Mouse (Mus musculus) right cerebral cortex, adult 2 months (tissue): ENCODE measurements around the gene Fth1.
"Not testable (repeated sequence)": the region's sequence is repeated elsewhere in the genome, so short reads cannot be mapped to it uniquely, and the experiment has no call there.

Experiments used
- DNase-seq, 2 experiments: peaks; one replicate each; pipeline ENCODE4 v3.0.0; 2021 to 2022; ENCODE audit warnings: low spot score in 2 of 2

The Fth1 gene

DNA sequence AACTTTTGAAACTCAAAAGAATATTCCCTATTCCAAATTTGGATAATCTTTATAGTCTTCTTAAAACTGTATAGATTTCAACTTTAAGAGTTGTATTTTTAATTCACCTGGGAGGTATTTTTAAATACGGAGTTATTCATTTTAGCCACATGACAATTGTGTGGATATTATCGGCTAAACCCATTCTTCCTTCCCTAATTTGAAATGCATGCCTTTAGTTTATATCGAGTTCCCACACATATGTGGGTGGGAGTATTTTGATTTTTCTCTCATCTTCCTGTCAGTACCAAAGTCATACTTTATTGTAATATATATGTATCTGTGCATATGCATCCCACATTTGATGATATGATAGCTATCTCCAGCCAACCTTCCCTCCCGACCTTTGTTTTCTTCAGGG, at the start of gene Fth1:
Fth1 (plus strand) TSS at position 341 of the 400 bp plus-strand sequence.
- DNase-seq = no peak

DNA sequence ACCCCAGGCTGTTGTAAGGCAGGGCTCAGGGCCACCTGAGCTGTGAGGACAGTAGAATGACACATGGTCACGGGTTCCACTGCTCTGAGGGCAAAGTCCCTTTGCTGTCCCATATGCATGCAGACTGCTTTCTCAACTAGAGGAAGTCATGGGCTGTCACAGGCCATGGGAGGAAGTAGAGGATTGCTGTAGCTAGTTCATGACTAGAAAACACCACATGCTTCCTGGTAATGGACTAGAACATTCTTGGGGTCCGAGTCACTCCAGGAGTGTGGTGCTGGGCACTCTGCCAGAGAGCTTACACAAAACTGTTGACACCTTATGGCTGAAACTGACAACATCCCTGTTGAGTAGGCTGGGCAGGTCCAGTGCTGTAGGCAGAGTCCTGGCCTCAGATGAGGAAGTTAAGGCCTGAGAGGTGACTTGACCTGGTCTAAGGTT, 49.2 kb upstream of the Fth1 start:
- not testable (repeated sequence) for DNase-seq

DNA sequence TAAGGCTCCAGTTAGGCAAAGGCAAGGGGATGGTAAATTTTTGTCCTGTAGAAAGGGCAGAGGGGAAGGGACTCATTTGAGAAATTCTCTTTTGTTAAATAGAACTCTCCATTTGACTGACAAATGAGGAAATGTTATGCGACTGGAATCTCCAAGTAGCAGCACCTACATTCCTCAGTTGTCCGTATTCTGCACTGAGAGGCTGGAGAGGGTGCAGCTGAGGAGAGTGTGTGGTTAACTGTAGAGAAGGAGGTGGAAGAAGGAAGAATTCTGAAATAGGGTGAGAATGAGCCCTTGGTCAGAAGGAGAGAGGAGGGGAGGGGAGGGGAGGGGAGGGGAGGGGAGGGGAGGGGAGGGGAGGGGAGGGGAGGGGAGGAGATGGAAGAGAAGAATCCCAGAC, 46.5 kb upstream of the Fth1 start:
- DNase-seq = no peak

DNA sequence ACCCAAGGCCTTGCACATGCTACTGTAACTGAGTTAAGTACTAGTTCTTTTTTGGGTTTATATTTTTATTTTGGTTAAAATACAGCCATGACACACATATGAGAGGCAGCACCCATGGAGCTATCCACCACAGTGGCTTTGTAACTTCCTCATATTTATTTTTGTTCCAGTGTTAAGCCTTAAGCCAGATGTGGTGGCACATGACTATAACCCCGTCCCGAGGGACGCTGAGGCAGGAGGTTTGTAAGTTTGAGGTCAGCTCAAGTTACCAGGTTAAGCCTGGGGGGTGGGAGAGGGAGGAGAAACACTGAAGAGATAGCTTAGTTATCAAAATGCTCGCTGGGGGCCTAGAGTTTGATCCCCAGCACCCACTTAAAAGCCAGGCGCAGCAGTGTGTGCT, 43.8 kb upstream of the Fth1 start:
- DNase-seq = no peak

DNA sequence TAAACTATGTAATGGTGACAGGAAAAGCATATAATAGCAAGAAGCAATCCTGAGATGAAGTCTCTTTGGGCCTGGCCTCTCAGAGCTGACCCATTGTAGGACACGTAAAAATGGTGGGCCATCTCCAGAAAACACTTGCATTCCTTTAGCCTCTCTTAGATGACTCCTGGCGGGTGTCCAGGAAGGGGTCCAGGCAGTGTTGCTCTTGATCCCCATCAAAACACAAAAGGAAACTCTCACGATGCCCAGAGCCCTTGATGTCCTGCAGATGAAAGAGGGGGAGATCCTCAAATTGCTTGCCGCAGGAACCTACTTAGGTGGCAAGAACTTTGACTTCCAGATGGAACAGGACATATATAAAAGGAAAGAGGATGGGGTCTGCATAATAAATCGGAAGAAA, 43.0 kb upstream of the Fth1 start:
- DNase-seq = no peak

DNA sequence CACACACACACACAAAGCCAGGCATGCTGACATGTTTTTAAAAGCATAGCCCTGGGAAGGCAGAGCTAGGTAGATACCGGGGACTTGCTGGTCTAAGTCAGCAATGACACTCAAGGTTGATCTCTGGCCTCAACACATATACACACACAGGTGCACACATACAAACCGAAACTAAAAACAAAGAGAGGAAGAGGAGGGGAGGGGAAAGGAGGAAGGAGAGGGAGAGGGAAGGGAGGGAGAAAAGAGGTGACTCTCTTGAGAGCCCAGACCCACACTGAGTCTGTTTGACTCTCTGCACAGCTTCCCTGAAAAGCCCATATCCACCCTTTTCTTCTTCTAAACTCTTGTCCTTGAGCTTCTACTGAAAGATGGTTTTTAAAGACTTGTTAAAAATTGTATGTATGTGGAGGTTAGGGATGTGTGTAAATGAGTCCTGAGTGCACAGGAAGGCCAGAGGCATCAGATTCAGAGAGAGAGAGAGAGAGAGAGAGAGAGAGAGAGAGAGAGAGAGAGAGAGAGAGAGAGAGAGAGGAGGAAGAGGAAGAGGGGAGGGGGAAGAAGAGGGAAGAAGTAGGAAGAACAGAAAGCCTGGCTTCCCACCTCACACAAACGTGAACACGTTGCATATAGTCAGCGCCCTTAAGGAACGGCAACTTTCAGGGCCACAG, 42.1 kb upstream of the Fth1 start:
- DNase-seq = no peak

DNA sequence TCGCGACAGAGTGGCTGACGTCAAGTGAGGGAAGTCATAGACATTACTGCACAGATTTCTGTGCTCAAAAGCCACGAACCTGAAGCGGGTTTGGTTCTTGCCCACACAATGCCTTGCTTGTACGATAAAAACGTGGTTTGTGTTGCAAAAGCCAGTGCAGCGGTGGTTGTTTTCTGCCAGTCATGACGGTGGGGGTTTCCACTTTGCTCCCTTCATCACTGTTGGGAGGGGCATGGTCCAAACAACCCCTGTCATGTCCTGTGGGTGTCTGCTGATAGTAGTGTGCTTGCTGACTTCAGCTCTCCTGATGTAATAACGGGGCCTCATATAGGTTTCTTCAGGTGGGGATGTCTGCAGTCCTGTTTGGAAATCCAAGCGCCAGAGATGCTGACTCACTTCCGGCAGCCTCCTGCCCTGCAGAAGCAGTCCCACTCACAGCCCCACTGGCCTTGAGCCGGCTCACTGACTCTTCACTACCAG, 41.5 kb upstream of the Fth1 start:
- no peak for DNase-seq

DNA sequence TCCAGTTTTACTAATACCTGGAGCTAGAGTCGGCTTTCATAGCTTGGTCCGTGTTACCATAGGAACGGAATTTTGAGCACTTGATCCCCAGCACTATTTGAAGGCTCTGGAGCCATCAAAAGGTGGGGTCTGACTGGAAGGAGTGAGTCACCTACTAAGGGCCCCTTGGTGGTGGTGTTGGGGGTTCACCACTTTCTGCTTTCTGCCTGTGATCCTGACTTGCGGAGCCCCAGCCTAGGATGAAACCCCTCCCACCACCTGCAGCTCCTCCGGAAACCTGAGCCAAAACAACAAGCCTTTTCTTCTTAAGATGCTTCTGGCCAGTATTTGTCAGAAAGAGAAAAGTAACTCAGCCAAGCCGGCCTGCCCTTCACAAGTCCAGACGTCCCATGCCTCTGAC, 40.6 kb upstream of the Fth1 start:
- DNase-seq = no peak

DNA sequence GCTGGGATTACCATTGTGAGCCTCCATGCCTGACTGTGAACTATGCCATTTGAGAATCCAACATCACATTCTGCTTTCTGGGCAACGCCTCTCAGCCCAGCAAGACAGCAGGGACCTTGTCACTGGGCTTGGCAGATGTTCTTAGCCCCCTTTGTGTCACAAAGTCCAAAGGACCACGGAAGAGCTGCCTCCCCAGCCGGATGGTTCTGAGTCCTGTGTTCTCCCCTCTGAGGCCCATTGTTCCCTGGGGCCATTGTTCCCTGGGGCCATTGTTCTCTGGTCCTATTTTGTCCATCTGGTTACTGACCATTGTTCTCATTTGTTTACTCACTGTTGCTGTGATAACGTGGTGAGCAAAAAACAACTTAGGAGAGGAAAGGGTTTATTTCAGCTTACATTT, 39.5 kb upstream of the Fth1 start:
- no peak for DNase-seq

DNA sequence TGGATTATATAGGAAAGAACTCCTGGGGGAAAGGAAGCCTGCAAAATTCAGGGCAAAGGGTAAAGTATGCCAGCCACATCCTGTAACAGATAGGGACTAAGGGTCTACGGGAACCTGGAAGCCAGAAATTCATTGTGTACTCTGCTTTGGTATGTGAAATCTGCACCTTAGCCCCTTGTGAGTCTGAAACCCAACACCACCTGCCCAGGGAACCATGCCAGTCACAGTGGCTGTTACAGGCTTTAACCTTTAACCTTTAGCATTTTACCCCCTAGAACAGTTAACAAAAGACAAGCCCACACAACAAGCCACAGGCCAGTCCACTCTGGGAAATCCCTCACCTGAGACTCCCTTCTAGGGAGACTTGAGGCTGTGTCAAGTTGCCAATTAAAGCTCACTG, 38.6 kb upstream of the Fth1 start:
- no peak for DNase-seq

DNA sequence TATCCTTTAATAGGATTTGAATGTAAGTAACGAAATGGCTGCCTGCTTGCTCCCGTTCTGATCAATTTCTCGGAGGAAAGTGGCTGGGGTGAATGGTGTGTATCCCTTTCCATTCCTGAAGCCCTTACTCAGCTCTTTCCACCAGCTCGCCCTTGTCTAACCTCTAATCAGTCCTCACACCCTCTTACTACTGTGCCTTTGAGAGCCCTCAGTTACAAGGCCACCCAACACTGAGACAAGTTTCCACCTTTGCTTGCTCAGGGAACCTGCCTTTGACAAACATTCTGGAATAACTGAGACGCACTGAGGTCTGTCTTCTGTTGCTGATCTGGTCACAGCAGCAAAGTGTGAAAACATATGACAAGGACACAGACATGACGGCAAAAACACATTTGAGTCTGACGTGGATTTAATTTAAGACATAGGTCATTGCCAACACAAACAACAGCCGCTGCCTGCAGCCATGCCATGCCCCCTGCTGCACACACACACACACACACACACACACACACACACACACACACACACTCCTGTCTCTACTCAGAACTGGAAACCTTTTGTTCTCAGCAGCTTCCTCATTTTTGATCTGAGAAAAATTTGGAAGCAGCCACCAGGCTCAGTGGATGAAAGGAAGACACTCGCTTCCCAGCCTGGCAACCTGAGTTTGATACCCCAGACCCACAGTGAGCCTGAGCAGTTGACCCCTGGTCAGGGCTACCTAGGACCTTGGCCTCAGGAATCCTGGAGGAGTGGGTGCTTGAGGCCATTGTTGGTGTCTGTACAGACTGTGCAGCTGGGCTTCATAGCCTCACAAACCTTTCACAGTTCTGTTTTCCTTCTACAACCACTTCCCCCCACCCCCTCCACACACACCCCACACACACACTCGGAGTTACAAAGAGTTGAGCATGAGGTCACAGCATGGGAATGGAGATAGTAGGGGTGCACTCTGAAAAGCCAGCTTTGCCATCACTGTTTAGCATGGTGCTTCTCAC, 37.6 kb upstream of the Fth1 start:
- DNase-seq = no peak

DNA sequence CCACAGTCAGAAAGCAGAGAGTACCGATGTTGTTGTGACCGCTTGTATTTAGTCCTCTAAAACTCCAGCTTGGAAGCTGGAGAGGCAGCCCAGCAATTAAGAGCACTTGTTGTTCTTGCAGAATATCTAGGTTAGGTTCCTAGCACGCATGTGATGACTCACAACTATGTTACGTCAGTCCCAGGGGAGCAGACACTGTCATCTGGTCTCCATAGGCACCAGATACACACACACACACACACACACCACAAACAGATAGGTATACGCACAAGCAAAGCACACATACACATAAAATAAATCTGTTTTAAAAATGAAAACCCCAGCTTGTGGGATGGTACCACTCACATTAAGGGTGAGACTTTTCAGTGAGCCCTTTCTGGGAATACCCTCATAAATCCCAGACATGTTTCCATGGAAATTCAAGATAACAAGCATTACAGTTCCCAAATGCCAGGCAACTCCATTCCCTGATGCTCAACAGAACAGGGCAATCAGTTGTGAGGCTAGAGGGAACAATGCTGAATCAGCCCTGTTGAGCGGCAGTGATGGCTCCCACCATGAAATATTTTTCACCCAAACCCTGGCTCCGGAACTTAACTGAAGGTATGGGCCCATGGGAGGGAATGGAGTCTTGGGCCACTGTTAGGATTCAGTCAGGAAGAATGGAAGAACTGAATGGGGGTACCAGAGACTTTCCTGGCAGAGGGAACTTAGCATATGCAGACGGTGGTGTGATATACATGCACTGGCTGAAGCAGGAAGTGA, 34.4 kb upstream of the Fth1 start:
- peak in 1 of 2 experiments; percentile 25 for DNase-seq

DNA sequence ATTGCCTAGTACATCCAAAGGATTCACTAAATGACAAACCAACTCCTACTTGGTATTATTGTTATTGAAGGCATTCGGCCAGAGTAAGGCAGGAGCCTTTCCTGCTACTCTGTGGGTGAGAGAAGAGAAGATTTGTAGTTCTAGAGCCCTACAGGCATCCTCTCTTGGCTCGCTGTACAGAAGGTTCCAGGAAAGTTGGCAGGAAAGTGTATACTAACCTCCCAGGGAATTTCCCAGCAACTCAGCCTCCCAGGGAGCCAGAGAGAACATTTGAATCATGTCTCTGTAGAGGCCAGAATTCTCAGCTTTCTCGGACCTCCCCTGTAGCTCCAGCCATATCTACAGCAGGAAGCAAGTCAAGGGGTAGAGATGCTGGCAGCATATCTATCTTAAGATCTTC, 33.4 kb upstream of the Fth1 start:
- no peak for DNase-seq

DNA sequence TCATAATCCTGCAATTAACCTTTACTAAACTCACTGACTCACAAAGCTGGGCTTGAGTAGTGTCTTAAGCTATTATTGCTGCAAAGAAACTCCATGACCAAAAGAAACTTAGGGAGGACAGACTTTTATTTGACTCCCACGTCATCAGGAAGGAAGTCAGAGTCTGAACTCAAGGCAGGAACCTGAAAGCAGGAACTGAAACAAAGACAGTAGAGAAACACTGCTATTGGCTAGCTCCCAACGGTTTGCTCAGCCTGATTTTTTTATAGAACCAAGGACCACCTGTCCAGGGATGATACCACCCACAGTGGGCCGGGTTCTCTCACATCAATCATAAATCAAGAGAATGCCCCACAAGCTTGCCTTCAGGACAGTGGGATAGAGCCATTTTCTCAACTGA, 28.0 kb upstream of the Fth1 start:
- DNase-seq = no peak

DNA sequence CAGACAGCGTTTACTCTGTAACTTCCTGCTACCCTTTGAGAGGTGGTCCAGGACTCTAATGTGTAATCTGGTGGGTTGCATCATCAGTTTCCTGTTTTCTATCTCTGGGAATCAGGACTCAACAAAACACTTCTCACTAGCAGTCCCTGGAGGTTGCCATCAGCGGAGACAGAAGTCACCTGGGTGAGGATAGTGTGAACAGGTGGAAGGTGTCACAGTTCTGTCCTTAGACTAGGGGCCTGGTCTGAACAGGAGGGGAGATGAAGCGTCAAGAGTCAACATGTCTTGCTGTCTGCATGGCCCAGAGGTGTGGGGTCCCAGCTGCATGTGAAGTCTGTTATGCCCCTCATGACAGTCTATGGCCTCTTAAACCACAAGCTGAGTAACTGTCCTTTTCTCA, 27.5 kb upstream of the Fth1 start:
- DNase-seq = no peak

DNA sequence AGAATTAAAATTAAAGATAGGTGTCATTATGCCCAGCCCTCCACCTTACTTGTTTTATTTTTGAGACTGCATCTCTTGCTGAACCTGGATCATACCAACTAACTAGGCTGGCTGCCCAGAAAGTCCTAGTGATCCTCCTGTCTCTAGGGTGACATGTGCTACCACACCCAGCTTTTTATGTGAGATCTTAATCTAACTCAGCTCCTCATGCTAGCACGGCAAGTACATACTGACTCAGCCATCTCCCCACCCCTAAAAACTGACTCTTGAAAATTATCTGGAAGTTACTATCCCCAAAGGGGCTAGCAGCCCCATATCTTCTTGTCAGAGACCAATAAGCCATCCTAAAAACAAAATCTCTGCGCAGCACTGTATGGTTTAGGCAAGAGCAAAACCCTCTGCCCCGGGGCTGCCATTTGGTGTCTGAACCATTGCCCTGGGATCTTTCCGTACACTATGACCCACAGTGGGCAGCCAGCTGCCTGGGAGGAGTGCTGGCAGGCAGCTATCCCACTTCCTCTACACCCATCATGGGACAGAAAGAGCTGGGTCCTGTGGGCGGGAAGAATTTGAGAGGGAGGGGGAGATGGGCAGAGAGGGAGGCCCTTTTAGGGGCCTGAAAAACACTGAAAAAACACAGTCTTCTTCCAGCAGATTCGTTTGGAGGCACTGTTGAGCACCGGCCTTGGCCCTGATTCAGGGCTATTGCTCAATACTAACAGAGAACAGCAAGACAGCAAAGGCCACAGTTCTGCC, 26.2 kb upstream of the Fth1 start:
- DNase-seq = peak; percentile 43 to 74

DNA sequence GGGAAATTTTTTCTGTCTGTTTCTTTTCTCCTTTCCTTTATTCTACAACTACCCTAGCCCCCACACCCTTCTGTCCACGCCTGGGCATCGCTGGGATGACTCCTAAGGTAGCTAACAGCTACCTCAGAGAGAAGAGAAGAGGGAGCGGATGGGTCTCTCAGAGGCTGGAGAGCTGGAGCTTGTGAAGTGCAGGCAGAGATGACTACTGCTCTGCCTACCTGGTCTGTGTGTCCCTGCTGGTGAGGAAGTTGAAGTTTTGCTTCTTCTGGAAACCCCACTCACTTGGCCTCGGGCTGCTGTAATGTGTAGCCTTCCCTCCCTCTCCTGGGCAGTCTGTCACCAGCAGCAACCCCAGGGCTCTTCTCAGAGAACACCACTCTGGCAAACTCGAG, 25.6 kb upstream of the Fth1 start:
- DNase-seq = no peak

DNA sequence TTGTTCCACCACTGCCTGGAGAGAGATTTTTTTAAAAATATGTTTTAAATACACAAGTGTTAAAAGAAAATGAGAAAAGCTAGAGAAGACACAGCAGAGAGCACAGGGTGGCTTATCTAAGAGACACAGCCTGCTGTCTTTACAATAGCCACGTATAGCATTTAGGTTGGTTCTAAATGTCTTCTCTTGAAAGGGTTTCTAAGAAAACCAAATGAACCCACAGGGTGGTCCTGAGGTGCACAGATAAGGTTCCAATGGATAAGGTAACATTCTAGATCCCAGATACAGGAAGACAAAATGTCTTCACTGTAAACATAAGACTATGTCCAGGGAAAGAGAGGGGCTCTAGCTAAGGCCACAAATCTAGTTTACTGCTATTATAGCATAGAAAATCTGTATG, 25.0 kb upstream of the Fth1 start:
- no peak for DNase-seq

DNA sequence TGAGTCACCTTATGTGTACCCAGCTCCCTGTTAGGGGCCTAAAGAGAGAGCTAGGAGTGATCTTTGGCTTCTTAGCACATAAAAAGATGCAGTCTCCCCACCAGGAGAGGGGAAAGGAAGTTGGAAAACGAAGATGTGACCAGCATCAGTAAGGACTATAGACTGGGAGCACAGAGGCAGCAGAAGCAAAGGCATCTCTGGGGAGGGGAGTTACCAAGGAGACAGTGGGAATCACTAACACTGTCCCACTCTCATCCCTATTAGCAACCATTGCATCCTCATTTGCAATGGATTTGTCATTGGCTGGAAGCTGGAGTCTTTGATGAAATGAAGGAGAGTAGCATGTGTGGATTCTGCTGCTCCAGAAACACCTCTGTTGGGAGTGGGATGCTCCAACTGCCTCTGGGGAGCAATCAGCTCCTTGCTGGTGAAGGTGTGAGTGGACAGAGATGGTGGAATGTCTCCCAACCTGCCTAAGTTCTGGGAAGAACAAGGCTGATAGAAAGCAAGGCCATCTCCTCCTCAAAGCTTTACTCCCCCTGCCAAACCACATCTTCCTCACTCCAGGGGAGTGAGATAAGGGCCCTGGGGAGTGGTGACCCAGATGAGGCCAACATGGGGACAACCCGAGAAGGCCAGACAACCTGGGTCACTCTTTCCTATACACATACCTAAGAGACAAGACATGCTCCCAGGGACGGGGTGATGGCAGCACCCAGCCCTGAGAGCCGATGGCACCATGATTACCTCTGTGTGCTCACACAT, 23.6 kb upstream of the Fth1 start:
- DNase-seq = no peak

DNA sequence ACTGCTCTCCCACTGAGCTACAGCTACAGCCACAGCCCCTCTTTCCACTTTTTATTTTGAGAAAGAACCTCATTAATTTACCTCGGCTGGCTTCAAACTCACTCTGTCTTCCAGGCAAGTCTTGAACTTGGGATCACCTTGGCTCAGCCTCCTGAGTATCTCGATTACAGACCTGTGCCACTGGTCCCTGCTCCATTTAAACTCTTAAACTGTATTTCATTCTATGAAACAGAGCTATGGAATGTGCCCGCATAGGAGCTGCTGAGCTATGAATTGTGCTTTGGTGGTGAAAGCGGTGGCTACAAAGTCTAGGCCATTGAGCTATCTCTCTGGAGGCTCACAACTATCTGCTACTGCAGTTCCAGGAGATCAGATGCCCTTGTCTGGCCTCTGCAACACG, 22.4 kb upstream of the Fth1 start:
- DNase-seq = no peak

DNA sequence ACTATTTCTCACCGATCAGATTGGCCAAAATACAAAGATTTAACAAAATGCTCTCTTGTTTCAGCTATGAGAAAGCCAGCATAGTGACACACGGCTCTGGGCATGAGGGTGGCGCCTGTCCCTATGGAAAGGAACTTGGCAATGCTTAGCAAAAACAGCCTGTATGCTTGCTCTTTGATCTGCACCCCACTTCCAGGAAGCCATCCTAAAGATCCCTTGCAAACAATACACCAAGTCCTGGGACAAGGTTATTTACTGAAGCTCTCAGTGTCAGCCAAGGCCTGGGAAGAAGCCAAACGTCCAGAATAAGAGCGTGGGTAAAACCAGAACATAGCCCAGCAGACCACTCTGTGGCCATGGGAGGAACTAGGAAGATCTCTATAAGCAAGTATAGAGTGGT, 19.6 kb upstream of the Fth1 start:
- DNase-seq = no peak
